Mouse (Mus musculus) embryonic fibroblast, embryonic 13.5 days (primary cell): ENCODE measurements around the gene Ppp1r9a.

ENCODE experiments used
- CTCF ChIP-seq: IDR thresholded peaks from 2 replicates; pipeline ENCODE4 v1.5.1; 2011; ENCODE audit warnings: mild to moderate bottlenecking, control low read depth, low read length, moderate library complexity, borderline replicate concordance; ENCODE audit not compliant: insufficient read depth
- POLR2A ChIP-seq: IDR thresholded peaks from 2 replicates; pipeline ENCODE4 v1.6.1; 2011; ENCODE audit warnings: low read depth, mild to moderate bottlenecking, control low read depth, low read length, moderate library complexity

- no peak for TF ChIP-seq CTCF
- no peak for TF ChIP-seq POLR2A
Observed at GRCm38 (mm10) chr6:4978249-4978648, 75.5 kb downstream of the Ppp1r9a start.
